Mouse (Mus musculus) liver, embryonic 14.5 days (tissue): ENCODE measurements around the gene Tbc1d19.

Experiments used
- CTCF ChIP-seq: IDR thresholded peaks from 2 replicates; pipeline ENCODE4 v1.5.1; 2016; ENCODE audit warnings: antibody characterized with exemption, low read depth, control low read depth
- EP300 ChIP-seq: IDR thresholded peaks from 2 replicates; pipeline ENCODE4 v1.6.1; 2016; ENCODE audit warnings: antibody characterized with exemption, low read depth

DNA sequence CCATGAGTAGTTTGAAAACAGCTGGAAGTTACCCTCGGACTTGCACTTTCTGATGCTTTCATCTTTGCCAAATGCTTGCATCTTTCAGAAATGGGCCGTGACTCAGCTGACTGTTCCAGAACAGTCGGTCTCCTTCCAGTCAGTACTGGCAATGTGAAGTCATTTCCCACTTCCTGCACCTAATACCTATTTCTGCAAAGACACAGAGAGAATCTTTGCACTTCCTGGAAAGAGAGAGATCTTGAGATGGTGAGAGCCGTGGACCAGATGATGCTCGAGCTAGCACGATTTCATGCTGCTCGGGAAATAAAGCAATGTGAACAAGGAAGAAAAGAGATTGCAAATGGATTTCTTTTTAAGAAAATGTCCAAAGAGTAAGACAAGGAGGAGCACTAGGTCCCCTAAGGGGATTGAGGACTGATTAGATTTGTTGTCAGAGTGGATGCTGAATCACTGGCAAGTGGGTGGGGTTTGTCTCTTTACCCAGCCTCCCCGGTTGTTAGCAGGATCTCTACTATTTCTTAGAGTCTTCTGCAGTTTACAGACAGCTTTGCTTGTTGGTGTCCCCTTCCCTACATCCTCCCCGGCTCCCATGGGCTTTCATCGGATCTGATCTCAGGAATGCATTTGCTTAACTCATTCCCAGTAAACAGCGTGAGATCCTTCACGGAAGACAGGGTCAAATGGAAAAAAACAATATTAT is 24.4 kb upstream of the Tbc1d19 start:
- TF ChIP-seq CTCF (no peak), EP300 (no peak)
